8 mouse cellular contexts compared by ENCODE assay signal in the genomic region with DNA sequence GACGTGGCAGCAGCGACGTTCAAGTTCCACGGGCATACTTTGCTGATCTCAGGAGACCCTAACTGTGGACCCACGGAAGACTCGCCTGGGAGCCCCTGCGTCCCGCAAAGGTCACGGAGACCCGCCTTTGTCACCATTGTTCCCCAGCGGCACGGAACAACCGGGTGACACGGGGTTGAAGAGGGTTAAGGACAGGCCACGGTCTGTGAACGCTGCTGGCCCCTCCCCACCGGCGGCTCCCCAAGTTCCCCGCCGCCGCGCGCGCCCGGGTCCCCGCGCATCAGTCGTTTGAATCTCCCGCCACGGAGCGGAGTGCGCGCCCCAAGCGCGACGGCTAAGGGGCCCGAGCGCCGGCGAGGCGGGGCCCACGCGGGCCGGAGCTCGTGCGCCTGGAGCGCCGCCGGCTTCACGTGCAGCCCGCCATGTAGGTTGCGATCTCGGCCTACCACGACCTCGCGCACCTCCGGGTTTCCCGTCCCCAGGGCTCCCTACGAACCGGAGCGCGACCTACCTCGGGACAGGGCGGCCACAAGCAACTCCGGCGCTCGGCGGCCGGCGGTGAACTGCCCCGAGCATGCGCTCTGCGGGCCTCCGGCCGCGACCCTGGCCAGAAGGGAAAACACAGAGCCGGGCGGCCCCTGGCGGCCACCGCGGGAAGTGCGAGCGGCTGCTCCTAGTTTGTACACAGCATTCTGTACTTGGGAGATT. TPM values are rescaled to one million over a fixed set of nuclear protein-coding genes. Genes with fewer than 3 reads are reported as not detected.
DNase-seq lines count a peak whose midpoint lies in the region; ATAC-seq and TF ChIP-seq lines count a peak whose summit lies in the region.

No protein-coding gene starts in this region.

- no peaks in the 10 kb centered on the region for H3K9me3 ChIP-seq in E14TG2a.4 (ENCODE audit: low read length)
- H3K9me3 ChIP-seq in forebrain, embryonic 12.5 days = no peaks in the 10 kb centered on the region
- no peaks in the 10 kb centered on the region for H3K9me3 ChIP-seq in heart, postnatal 0 days (replicated peaks; ENCODE audit: control insufficient read depth, low read length)
- H3K9me3 ChIP-seq in liver, embryonic 15.5 days (replicated peaks) = no peaks in the 10 kb centered on the region
- H3K9me3 ChIP-seq in neural tube, embryonic 11.5 days (ENCODE audit: control insufficient read depth, low read length) = no peaks in the 10 kb centered on the region
- no peaks in the 10 kb centered on the region for H3K9me3 ChIP-seq in stomach, embryonic 16.5 days (replicated peaks; ENCODE audit: control insufficient read depth, low read length)

- no peak overlapping the region for H3K27ac ChIP-seq in forebrain, embryonic 12.5 days
- H3K27ac ChIP-seq in heart, postnatal 0 days (ENCODE audit: low read depth) = peak overlapping the region; percentile 62
- peak overlapping the region; percentile 87 for H3K27ac ChIP-seq in liver, embryonic 15.5 days (replicated peaks)
- 0 out of 2 replicates have a peak overlapping the region, but pooled peaks have one; percentile 21 for H3K27ac ChIP-seq in neural tube, embryonic 11.5 days (ENCODE audit: low read depth, low read length)
- peak overlapping the region; percentile 14 for H3K27ac ChIP-seq in stomach, embryonic 16.5 days (ENCODE audit: low read length)

- DNase-seq in c-Kit-positive CD71-positive TER-119-positive erythroid progenitor cells, embryonic 14.5 days (ENCODE audit: low spot score) = peak; percentile 89
- DNase-seq in heart, postnatal 0 days (ENCODE audit: low spot score) = peak; percentile 78
- peak; percentile 95 to 99 for DNase-seq in kidney, postnatal 36 days
- peak; percentile 94 for DNase-seq in neural tube, embryonic 11.5 days (ENCODE audit: low spot score)

- peaks cover 80% of the 10 kb centered on the region for H3K4me1 ChIP-seq in E14TG2a.4 (replicated peaks; ENCODE audit: low read depth, low read length)
- peaks cover 24% of the 10 kb centered on the region for H3K4me1 ChIP-seq in forebrain, embryonic 12.5 days
- peaks cover 13% of the 10 kb centered on the region for H3K4me1 ChIP-seq in heart, postnatal 0 days (ENCODE audit: control insufficient read depth, insufficient read depth)
- H3K4me1 ChIP-seq in liver, embryonic 15.5 days (replicated peaks) = peaks cover 56% of the 10 kb centered on the region
- peaks cover 12% of the 10 kb centered on the region for H3K4me1 ChIP-seq in neural tube, embryonic 11.5 days (ENCODE audit: control insufficient read depth, insufficient read depth, low read length)
- peaks cover 22% of the 10 kb centered on the region for H3K4me1 ChIP-seq in stomach, embryonic 16.5 days (ENCODE audit: control insufficient read depth, insufficient read depth, low read length)

- WGBS in forebrain, embryonic 12.5 days = under 1% methylated on average over 76 of the region's 83 CpGs
- WGBS in heart, postnatal 0 days = under 1% methylated on average over 83 of the region's 83 CpGs
- WGBS in liver, embryonic 15.5 days (ENCODE audit: insufficient replicate concordance) = under 1% methylated on average over 83 of the region's 83 CpGs
- WGBS in neural tube, embryonic 11.5 days = under 1% methylated on average over 81 of the region's 83 CpGs
- WGBS in stomach, embryonic 16.5 days = under 1% methylated on average over 72 of the region's 83 CpGs

- peak overlapping the region; percentile 85 for H3K4me2 ChIP-seq in forebrain, embryonic 12.5 days
- peak overlapping the region; percentile 89 for H3K4me2 ChIP-seq in heart, postnatal 0 days (ENCODE audit: low read depth, low read length)
- H3K4me2 ChIP-seq in liver, embryonic 15.5 days = peak overlapping the region; percentile 90
- peak overlapping the region; percentile 95 for H3K4me2 ChIP-seq in neural tube, embryonic 11.5 days (ENCODE audit: low read depth)
- peak overlapping the region; percentile 89 for H3K4me2 ChIP-seq in stomach, embryonic 16.5 days (ENCODE audit: low read depth, low read length)

- peak overlapping the region; percentile 92 for H3K4me3 ChIP-seq in E14TG2a.4 (replicated peaks; ENCODE audit: low read length)
- H3K4me3 ChIP-seq in forebrain, embryonic 12.5 days (replicated peaks) = peak overlapping the region; percentile 78
- peak overlapping the region; percentile 75 for H3K4me3 ChIP-seq in heart, postnatal 0 days (ENCODE audit: low read depth, low read length)
- peak overlapping the region; percentile 87 for H3K4me3 ChIP-seq in liver, embryonic 15.5 days (replicated peaks)
- H3K4me3 ChIP-seq in neural tube, embryonic 11.5 days (ENCODE audit: low read depth, low read length) = peak overlapping the region; percentile 87
- peak overlapping the region; percentile 59 for H3K4me3 ChIP-seq in stomach, embryonic 16.5 days (replicated peaks; ENCODE audit: low read length)

- TF ChIP-seq EP300 in heart, postnatal 0 days (IDR thresholded peaks at IDR 0.05; ENCODE audit: low read depth) = no peak

- no peaks in the 10 kb centered on the region for H3K27me3 ChIP-seq in E14TG2a.4 (ENCODE audit: insufficient read depth, low read length)
- H3K27me3 ChIP-seq in forebrain, embryonic 12.5 days = no peaks in the 10 kb centered on the region
- no peaks in the 10 kb centered on the region for H3K27me3 ChIP-seq in heart, postnatal 0 days (ENCODE audit: control insufficient read depth, insufficient read depth, low read length)
- no peaks in the 10 kb centered on the region for H3K27me3 ChIP-seq in liver, embryonic 15.5 days
- no peaks in the 10 kb centered on the region for H3K27me3 ChIP-seq in neural tube, embryonic 11.5 days (ENCODE audit: control insufficient read depth, insufficient read depth, low read length)
- no peaks in the 10 kb centered on the region for H3K27me3 ChIP-seq in stomach, embryonic 16.5 days (ENCODE audit: control insufficient read depth, insufficient read depth, low read length)

- peaks cover 50% of the 10 kb centered on the region for H3K36me3 ChIP-seq in E14TG2a.4 (ENCODE audit: insufficient read depth, low read length)
- peaks cover 14% of the 10 kb centered on the region for H3K36me3 ChIP-seq in forebrain, embryonic 12.5 days (replicated peaks)
- H3K36me3 ChIP-seq in heart, postnatal 0 days (replicated peaks; ENCODE audit: control insufficient read depth, insufficient read depth, low read length) = peaks cover 8% of the 10 kb centered on the region
- peaks cover 32% of the 10 kb centered on the region for H3K36me3 ChIP-seq in liver, embryonic 15.5 days (replicated peaks)
- H3K36me3 ChIP-seq in neural tube, embryonic 11.5 days (ENCODE audit: control insufficient read depth, insufficient read depth, low read length) = no peaks in the 10 kb centered on the region; the same call in none of the 2 replicates
- no peaks in the 10 kb centered on the region for H3K36me3 ChIP-seq in stomach, embryonic 16.5 days (ENCODE audit: control insufficient read depth, insufficient read depth, low read length)

- ATAC-seq in forebrain, embryonic 12.5 days (ENCODE audit: low FRiP score) = peak; percentile 91
- ATAC-seq in heart, postnatal 0 days (ENCODE audit: insufficient read depth, low read depth) = peak; percentile 92
- ATAC-seq in liver, embryonic 15.5 days (ENCODE audit: insufficient read depth) = peak; percentile 89
- peak; percentile 86 for ATAC-seq in neural tube, embryonic 11.5 days (ENCODE audit: insufficient read depth, low FRiP score, low TSS enrichment)
- ATAC-seq in stomach, embryonic 16.5 days (ENCODE audit: insufficient read depth, low FRiP score) = peak; percentile 89

- peak overlapping the region; percentile 89 for H3K9ac ChIP-seq in forebrain, embryonic 12.5 days
- H3K9ac ChIP-seq in heart, postnatal 0 days (replicated peaks; ENCODE audit: low read depth, low read length) = peak overlapping the region; percentile 74
- peak overlapping the region; percentile 82 for H3K9ac ChIP-seq in liver, embryonic 15.5 days
- H3K9ac ChIP-seq in neural tube, embryonic 11.5 days (ENCODE audit: low read length) = peak overlapping the region; percentile 88
- peak overlapping the region; percentile 81 for H3K9ac ChIP-seq in stomach, embryonic 16.5 days (ENCODE audit: low read length)

- peak; percentile 72 for TF ChIP-seq CTCF in E14TG2a.4 (conservative IDR thresholded peaks at IDR 0.05; ENCODE audit: low read length)
- peak; percentile 95 for TF ChIP-seq CTCF in heart, postnatal 0 days (IDR thresholded peaks at IDR 0.05; ENCODE audit: low read depth)

RNA-seq across cellular contexts. Expression of a gene that starts 8.1 kb away (rescaled TPM):
- 103 and 109 TPM in 2 replicates for polyA plus RNA-seq in forebrain, embryonic 12.5 days (2016; fragmentation: Nextera tagmentation; extraction: Ambion mirVana)
- total RNA-seq in heart, postnatal 0 days (2014; rRNA removed; ENCODE audit: low replicate concordance) = 20.6 and 20.8 TPM in 2 replicates
- polyA plus RNA-seq in heart, postnatal 0 days (2015; fragmentation: Nextera tagmentation; extraction: Ambion mirVana) = 17.1 and 18.6 TPM in 2 replicates
- polyA plus RNA-seq in liver, embryonic 15.5 days (2015; fragmentation: Nextera tagmentation; extraction: Ambion mirVana) = 48.0 and 54.5 TPM in 2 replicates
- polyA plus RNA-seq in neural tube, embryonic 11.5 days (2014; fragmentation: Nextera tagmentation; extraction: Ambion mirVana) = 68.2 and 70.8 TPM in 2 replicates
- 62.6 and 64.0 TPM in 2 replicates for polyA plus RNA-seq in stomach, embryonic 16.5 days (2015; fragmentation: Nextera tagmentation; extraction: Ambion mirVana)

RNA-seq across cellular contexts. Expression of a gene that starts 16.0 kb away (rescaled TPM):
- polyA plus RNA-seq in forebrain, embryonic 12.5 days (2016; fragmentation: Nextera tagmentation; extraction: Ambion mirVana) = 77.8 and 88.3 TPM in 2 replicates
- total RNA-seq in heart, postnatal 0 days (2014; rRNA removed; ENCODE audit: low replicate concordance) = 51.3 and 69.0 TPM in 2 replicates
- 63.2 and 65.1 TPM in 2 replicates for polyA plus RNA-seq in heart, postnatal 0 days (2015; fragmentation: Nextera tagmentation; extraction: Ambion mirVana)
- 28.7 and 34.2 TPM in 2 replicates for polyA plus RNA-seq in liver, embryonic 15.5 days (2015; fragmentation: Nextera tagmentation; extraction: Ambion mirVana)
- 79.3 and 82.9 TPM in 2 replicates for polyA plus RNA-seq in neural tube, embryonic 11.5 days (2014; fragmentation: Nextera tagmentation; extraction: Ambion mirVana)
- polyA plus RNA-seq in stomach, embryonic 16.5 days (2015; fragmentation: Nextera tagmentation; extraction: Ambion mirVana) = 56.8 and 62.6 TPM in 2 replicates

RNA-seq across cellular contexts. Expression of a gene that starts 42.1 kb away (rescaled TPM):
- polyA plus RNA-seq in forebrain, embryonic 12.5 days (2016; fragmentation: Nextera tagmentation; extraction: Ambion mirVana) = 0.78 and 0.82 TPM in 2 replicates
- 1.2 TPM in 1 of 2 replicates, not detected in the other for total RNA-seq in heart, postnatal 0 days (2014; rRNA removed; ENCODE audit: low replicate concordance)
- polyA plus RNA-seq in heart, postnatal 0 days (2015; fragmentation: Nextera tagmentation; extraction: Ambion mirVana) = 2.9 and 3.9 TPM in 2 replicates
- polyA plus RNA-seq in liver, embryonic 15.5 days (2015; fragmentation: Nextera tagmentation; extraction: Ambion mirVana) = 0.52 and 0.54 TPM in 2 replicates
- 0.74 and 0.78 TPM in 2 replicates for polyA plus RNA-seq in neural tube, embryonic 11.5 days (2014; fragmentation: Nextera tagmentation; extraction: Ambion mirVana)
- 1.5 and 2.2 TPM in 2 replicates for polyA plus RNA-seq in stomach, embryonic 16.5 days (2015; fragmentation: Nextera tagmentation; extraction: Ambion mirVana)
